Mouse (Mus musculus) megakaryocyte, embryonic 14.5 days (primary cell): ENCODE measurements around the gene Wsb1. TPM values are rescaled to one million over a fixed set of nuclear protein-coding genes. Genes with fewer than 3 reads are reported as not detected.
A peak's percentile ranks its signal among the peaks of the same experiment; 100 is the strongest.

Source experiments
- H3K27me3 ChIP-seq: replicated peaks from 2 replicates; pipeline ENCODE3; 2012; ENCODE audit warnings: inconsistent platforms
- H3K36me3 ChIP-seq: replicated peaks from 2 replicates; pipeline ENCODE3; 2012; ENCODE audit warnings: low read length, inconsistent platforms, mixed read lengths
- H3K4me1 ChIP-seq: 2 replicates; pipeline ENCODE4 v1.6.1; 2012; ENCODE audit warnings: inconsistent platforms
- H3K4me3 ChIP-seq: replicated peaks from 2 replicates; pipeline ENCODE3; 2012; ENCODE audit warnings: moderate library complexity, mild to moderate bottlenecking, inconsistent platforms
- H3K9me3 ChIP-seq: 2 replicates; pipeline ENCODE4 v1.6.1; 2012; ENCODE audit warnings: inconsistent platforms
- FLI1 ChIP-seq: IDR thresholded peaks from 2 replicates; pipeline ENCODE4 v1.6.1; 2012; ENCODE audit warnings: low read length, inconsistent platforms, mixed read lengths
- GATA1 ChIP-seq: IDR thresholded peaks from 3 replicates; pipeline ENCODE4 v1.6.1; 2012; ENCODE audit warnings: mixed read lengths, low read length, inconsistent platforms, borderline replicate concordance
- polyA plus RNA-seq: library from polyadenylated mRNA; stranded (reverse); fragments of >175 nt; gene quantifications from 2 replicates; pipeline ENCODE4 v1.2.3, GENCODE M21; 2012; ENCODE audit warnings: low replicate concordance; ENCODE audit not compliant: insufficient read depth

Gene Wsb1
- polyA plus RNA-seq, 1 experiment: 41.4 TPM

GRCm38 (mm10) chr11:79218061-79218460 is 36.4 kb downstream of the Wsb1 start:
- H3K4me1 ChIP-seq: peaks cover 71% of the 10 kb centered on the region
- H3K36me3 ChIP-seq: no peaks in the 10 kb centered on the region
- H3K9me3 ChIP-seq: no peaks in the 10 kb centered on the region
- H3K27me3 ChIP-seq: no peaks in the 10 kb centered on the region
- TF ChIP-seq FLI1 (no peak), GATA1 (no peak)
- no peak overlapping the region for H3K4me3 ChIP-seq

DNA sequence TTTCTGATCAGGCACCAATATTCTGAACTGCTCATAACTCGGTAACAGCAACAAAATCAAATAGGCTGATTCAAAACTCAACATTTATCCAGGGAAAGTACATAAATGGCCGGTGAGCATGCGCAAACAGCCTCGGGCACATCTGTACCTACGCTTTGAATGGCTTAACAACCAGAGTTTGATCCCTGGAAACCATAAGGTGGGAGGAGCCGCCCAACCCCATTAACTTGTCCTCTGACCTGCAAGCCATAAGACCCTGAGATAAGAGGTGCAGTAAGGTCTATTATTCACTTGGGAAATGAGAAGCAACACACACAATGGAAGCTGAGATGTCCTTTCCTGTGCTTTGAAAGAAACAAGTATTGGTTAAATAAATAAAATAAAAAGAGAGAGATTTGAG is 37.3 kb downstream of the Wsb1 start:
- Histone ChIP-seq H3K36me3 (no peaks in the 10 kb centered on the region), H3K4me1 (peaks cover 67% of the 10 kb centered on the region), H3K4me3 (no peak overlapping the region), H3K27me3 (no peaks in the 10 kb centered on the region), H3K9me3 (no peaks in the 10 kb centered on the region)
- no peak for TF ChIP-seq FLI1
- no peak for TF ChIP-seq GATA1

DNA sequence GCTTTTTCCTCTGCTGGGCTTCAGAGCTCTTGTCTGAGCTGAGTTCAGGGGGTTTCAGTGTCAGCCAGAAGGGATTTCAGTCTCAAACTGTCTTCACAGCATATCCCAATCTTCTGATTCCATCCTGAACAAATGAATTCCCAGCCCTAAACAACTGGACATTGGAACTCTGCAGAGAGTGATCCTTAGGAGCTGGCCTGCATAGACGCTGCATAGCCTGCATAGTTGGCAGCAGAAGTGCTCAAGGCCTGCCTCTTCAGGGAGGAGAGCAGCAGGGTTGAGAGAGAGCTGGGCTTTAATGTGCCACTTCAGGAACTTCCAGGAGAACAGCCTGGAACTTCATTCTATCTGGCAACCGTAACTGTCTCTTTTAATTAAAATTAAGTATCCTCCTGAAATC is 38.9 kb downstream of the Wsb1 start:
- no peaks in the 10 kb centered on the region for H3K27me3 ChIP-seq
- peaks cover 8% of the 10 kb centered on the region for H3K36me3 ChIP-seq
- peaks cover 6% of the 10 kb centered on the region for H3K9me3 ChIP-seq
- TF ChIP-seq FLI1 (no peak), GATA1 (no peak)
- H3K4me1 ChIP-seq: peaks cover 65% of the 10 kb centered on the region
- no peak overlapping the region for H3K4me3 ChIP-seq

DNA sequence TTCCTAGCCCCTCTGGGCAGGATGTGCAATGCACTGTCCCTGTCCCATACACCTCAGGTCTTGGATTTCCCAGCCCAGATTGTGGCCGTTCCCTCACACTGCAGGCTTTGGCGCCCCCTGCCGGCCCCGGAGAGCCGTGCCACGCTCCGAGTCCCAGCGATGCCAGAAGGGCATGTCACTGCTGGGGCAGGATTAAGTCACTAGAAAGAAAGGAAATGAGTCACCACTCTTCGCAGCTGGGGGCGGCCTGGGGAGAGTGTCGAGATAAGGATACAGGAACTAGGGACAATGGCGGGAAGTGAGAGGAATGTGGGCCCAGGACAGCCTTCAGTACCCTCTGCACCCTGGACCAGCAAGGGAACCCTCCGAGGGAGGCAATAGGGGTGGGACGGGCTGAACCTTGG is 40.5 kb downstream of the Wsb1 start:
- TF ChIP-seq GATA1: peak; percentile 64; the same call in 1 of the 3 replicates
- 0 out of 2 replicates have a peak, but pooled peaks have one; percentile 14 for TF ChIP-seq FLI1
- H3K4me3 ChIP-seq: peak overlapping the region; percentile 84
- peaks cover 6% of the 10 kb centered on the region for H3K9me3 ChIP-seq
- peaks cover 73% of the 10 kb centered on the region for H3K4me1 ChIP-seq
- no peaks in the 10 kb centered on the region for H3K27me3 ChIP-seq
- H3K36me3 ChIP-seq: peaks cover 8% of the 10 kb centered on the region

GRCm38 (mm10) chr11:79209882-79210471 is 44.5 kb downstream of the Wsb1 start:
- no peak overlapping the region for H3K4me3 ChIP-seq
- TF ChIP-seq FLI1 (no peak), GATA1 (no peak)
- H3K4me1 ChIP-seq: peaks cover 62% of the 10 kb centered on the region
- peaks cover 12% of the 10 kb centered on the region for H3K27me3 ChIP-seq
- peaks cover 6% of the 10 kb centered on the region for H3K9me3 ChIP-seq
- peaks cover 8% of the 10 kb centered on the region for H3K36me3 ChIP-seq

DNA sequence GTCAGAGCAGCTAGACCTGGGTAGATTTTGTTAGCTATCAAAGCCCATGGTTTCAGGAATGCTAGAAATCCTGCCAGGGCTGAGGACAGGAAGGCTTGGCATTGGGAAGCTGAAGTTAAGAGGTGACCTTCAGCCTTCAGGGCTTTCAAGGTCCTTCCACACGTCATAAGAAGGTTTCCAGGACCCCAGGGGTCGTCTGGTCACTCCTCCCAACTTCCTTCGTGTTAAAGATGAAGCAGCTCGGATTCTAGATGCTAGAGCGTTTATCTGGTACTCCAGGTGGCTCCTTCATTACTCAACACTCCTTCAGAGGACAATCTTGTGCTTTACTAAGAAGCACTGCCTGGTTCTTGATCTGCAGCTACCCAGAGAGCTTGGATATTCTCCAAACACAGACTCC is 45.4 kb downstream of the Wsb1 start:
- Histone ChIP-seq H3K4me3 (no peak overlapping the region), H3K36me3 (peaks cover 8% of the 10 kb centered on the region), H3K9me3 (peaks cover 6% of the 10 kb centered on the region), H3K4me1 (peaks cover 61% of the 10 kb centered on the region), H3K27me3 (peaks cover 21% of the 10 kb centered on the region)
- no peak for TF ChIP-seq FLI1
- TF ChIP-seq GATA1: no peak

GRCm38 (mm10) chr11:79208462-79208861 is 46.0 kb downstream of the Wsb1 start:
- H3K4me3 ChIP-seq: no peak overlapping the region
- peaks cover 27% of the 10 kb centered on the region for H3K27me3 ChIP-seq
- peaks cover 6% of the 10 kb centered on the region for H3K9me3 ChIP-seq
- peaks cover 58% of the 10 kb centered on the region for H3K4me1 ChIP-seq
- TF ChIP-seq GATA1 (no peak), FLI1 (no peak)
- H3K36me3 ChIP-seq: peaks cover 8% of the 10 kb centered on the region

- no peak overlapping the region for H3K4me3 ChIP-seq
- peaks cover 30% of the 10 kb centered on the region for H3K27me3 ChIP-seq
- no peak for TF ChIP-seq GATA1
- no peak for TF ChIP-seq FLI1
- peaks cover 6% of the 10 kb centered on the region for H3K9me3 ChIP-seq
- H3K4me1 ChIP-seq: peaks cover 51% of the 10 kb centered on the region
- H3K36me3 ChIP-seq: peaks cover 8% of the 10 kb centered on the region
Observed at GRCm38 (mm10) chr11:79207691-79208090, 46.8 kb downstream of the Wsb1 start.

DNA sequence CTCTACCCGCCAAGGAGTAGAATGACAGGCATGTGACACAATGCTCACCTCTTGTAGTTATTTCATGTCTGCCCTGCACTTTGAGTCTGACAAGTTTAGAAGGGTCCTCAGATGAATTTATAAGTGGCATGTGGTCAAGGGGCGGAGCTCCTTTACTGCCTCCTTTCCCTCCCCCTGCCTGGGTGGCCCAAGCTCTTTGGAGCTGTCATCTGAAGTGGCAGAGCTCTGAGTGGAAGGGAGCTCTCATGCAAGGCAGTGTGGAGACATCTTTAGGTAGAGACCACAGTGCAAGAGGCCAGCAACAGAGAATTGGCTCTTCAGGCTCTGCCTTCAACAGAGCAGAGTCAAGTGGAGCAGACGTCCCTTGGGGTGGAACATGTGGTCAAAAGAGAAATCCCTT is 50.0 kb downstream of the Wsb1 start:
- Histone ChIP-seq H3K27me3 (peaks cover 58% of the 10 kb centered on the region), H3K36me3 (no peaks in the 10 kb centered on the region)

GRCm38 (mm10) chr11:79200502-79200901 is 54.0 kb downstream of the Wsb1 start:
- Histone ChIP-seq H3K4me1 (peaks cover 64% of the 10 kb centered on the region), H3K27me3 (peaks cover 63% of the 10 kb centered on the region), H3K9me3 (peaks cover 6% of the 10 kb centered on the region; the same call in 1 of the 2 replicates), H3K36me3 (no peaks in the 10 kb centered on the region), H3K4me3 (no peak overlapping the region)
- TF ChIP-seq GATA1 (no peak), FLI1 (no peak)

More for the DNA sequence above, 50.0 kb downstream of the Wsb1 start:
- H3K4me1 ChIP-seq: peaks cover 50% of the 10 kb centered on the region
- no peak for TF ChIP-seq FLI1
- no peak for TF ChIP-seq GATA1
- no peak overlapping the region for H3K4me3 ChIP-seq
- H3K9me3 ChIP-seq: no peaks in the 10 kb centered on the region
